Mouse (Mus musculus) cerebellum, adult 11 months (tissue): ENCODE data around the gene Ubash3a.
A peak's percentile ranks its signal among the peaks of the same experiment; 100 is the strongest.

Experiments used
- DNase-seq: peaks from one replicate; pipeline ENCODE4 v3.0.0; 2022

Ubash3a gene

GRCm38 (mm10) chr17:31207771-31208334 is at the start of gene Ubash3a:
Ubash3a (plus strand) TSS chr17:31207873.
- DNase-seq = no peak

GRCm38 (mm10) chr17:31157921-31158320 is 49.8 kb upstream of the Ubash3a start:
- no peak for DNase-seq

DNA sequence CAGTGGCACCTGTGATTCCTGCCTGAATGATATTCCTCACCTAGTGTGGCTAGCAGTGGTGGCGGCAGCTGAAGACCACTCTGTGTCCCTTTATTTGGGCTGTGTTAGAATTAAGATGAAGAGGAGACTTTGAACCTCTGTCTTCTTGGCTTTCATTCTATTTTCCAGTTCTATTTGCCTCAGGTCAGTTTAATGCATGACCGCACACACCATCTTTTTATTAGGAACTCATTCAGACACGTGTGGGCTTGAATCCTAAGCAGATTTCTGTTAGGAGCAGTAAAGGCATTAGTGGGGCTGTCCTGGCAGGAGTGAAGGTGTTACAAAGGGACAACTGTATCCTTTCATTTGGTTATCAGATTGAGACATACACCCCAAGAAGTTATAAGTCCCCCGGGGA is 47.4 kb upstream of the Ubash3a start:
- DNase-seq = no peak

- DNase-seq = no peak
Observed at GRCm38 (mm10) chr17:31162607-31163006, 45.1 kb upstream of the Ubash3a start.

DNA sequence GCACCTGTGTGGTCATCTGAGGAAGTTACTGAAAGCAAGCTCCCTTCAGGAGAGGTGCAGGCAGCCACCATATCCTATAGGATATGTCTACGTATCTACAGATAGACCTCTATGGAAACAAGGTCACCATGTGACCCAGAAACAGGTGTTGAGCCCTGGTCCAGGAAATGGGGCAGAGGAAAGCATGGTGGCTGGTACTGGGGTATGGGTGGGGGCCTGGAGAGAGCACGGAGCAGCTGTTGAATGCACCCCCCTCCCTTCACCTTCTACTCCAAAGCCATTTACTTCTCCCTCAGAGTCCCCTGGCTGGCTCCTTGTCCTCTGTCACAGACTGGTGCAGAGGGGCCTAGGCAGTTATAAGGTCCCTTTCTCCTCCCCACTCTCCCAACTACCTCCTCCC is 43.9 kb upstream of the Ubash3a start:
- DNase-seq = no peak

- no peak for DNase-seq
Observed at GRCm38 (mm10) chr17:31165127-31165526, 42.5 kb upstream of the Ubash3a start, which contains the start of gene Tff1. Tff1 (minus strand) TSS chr17:31165277.

DNA sequence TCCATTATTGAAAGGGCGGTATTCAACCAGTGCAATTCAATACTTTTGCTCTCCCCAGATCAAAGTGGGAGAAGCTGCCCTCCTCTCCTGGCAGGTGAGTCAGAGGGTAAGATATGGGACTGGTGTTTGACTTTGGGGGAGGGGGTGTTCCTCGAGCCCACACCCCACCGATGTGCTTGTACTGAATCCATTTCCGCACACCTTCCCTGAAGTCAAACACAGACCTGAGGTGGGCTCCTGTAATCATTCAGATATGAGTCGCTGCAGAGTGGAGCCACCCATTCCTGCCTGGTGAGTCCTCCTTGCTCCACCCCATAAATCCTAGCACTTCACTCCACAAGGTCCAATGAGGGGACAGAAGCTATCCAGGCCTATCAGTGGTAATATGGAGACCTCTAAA is 37.9 kb upstream of the Ubash3a start:
- DNase-seq = no peak

- DNase-seq = no peak
Observed at GRCm38 (mm10) chr17:31176321-31176720, 31.4 kb upstream of the Ubash3a start.

- DNase-seq = no peak
Observed at GRCm38 (mm10) chr17:31181490-31181889, 26.2 kb upstream of the Ubash3a start.

DNA sequence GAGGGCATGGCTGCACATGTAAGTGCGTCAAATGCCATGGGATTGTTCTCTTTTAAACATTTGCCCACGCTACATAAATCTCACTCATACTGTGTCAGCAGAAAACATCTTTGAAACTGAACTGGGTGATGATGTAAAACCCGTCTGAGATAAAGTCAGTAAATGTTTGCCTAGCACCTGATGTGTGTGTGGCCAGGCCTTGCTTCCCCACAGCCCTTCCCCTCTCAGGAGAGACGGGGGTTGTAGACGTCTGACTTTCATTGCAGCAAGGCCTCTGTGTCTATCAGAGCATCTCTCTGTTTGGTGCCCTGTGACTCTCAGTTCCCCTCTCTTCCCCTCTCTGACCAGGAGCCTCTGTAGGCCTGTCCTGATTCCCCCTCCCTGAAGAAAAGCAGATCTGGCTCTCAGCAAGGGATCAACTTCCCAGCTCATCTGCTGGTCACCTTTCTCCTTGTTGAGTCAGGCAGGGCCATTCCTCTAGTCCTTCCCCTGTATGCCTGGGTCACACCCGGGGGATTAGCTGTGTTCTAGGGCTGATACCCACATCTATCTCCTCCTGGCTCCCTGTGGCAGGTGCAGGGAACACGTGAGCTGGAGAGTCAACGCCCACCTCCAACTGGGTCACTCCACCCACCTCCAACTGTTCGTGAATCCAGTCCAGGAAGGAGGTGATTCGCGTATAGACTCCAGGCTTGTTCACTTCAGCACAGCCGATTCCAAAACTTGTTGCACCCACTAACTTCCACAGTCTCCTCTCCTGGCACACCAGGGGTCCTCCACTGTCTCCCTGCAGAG is 24.3 kb upstream of the Ubash3a start:
- peak; percentile 35 for DNase-seq

DNA sequence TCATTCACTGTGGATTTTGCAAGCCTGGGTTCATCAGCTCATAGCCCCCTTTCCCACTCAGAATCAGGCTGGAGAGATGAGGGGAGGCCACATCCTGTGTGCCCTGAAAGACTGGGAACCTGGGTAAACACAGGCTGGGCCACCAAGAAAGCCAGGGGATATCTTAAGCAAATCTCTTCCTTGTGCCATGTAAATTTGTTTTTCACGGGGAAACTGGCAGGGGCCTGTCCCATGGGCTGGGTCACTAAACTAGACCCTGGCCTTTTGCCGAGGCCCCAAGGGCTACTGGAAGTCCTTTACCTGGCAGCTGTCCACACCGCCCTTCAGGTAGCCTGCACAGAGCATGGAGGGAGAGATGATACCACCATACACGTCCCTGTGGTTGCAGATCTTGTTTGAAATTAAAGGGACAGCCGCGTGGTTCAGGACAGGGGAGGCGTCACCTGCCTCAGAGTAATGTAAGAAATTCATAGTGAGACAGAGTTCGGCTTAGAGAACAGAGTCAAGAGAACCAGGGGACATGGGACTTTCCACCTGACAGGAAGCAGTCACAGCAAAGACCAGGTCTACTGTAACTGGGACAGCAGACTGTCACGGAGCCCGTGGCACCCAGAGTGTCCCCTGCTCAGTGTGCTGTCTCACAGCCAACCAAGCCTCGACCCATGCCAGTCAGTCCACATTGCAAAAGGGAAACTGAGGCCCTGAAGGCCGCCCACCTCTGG is 23.2 kb upstream of the Ubash3a start:
- no peak for DNase-seq

- peak; percentile 80 for DNase-seq
Observed at GRCm38 (mm10) chr17:31187370-31187769, 20.3 kb upstream of the Ubash3a start.

GRCm38 (mm10) chr17:31191825-31192224 is 15.8 kb upstream of the Ubash3a start:
- no peak for DNase-seq

DNA sequence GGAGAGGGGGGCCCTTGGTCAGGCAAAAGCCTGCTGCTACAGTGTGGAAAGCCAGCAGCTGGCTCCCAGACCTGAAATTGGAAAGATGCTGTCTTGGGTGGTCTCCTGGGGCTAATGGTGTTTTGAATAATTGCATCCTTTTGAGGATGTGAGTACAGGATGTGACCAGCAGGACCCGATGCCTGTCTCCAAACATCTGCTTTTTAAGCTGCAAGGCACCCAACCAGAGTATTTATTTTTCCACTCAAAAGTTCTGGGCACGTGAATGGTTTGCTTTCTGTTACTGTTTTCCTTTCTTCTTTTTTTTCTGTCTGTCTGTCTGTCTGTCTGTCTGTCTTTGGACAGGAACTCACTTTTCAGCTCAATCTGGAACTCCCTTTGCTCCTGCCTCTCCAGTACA is 15.0 kb upstream of the Ubash3a start:
- no peak for DNase-seq

DNA sequence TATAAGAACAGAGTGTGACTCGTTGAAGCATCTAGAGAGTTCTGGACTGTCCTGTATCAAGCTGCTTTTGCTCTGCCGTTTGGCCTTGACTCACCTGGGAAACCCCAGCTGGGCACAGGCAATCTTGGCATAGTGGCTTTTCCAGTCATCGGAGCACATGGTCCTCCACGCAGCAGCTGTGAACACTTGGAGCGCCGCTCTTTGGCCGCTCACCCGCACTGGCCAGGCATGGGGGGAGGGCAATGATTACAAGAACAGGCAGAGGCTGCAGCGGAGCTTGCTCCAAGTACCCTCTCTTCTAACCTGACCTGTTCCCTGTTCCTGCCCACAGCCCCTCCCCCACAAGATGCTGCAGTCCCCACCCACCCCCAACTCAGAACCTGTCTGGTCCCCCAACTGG is 14.3 kb upstream of the Ubash3a start:
- DNase-seq = no peak

GRCm38 (mm10) chr17:31195207-31195606 is 12.5 kb upstream of the Ubash3a start:
- DNase-seq = no peak

DNA sequence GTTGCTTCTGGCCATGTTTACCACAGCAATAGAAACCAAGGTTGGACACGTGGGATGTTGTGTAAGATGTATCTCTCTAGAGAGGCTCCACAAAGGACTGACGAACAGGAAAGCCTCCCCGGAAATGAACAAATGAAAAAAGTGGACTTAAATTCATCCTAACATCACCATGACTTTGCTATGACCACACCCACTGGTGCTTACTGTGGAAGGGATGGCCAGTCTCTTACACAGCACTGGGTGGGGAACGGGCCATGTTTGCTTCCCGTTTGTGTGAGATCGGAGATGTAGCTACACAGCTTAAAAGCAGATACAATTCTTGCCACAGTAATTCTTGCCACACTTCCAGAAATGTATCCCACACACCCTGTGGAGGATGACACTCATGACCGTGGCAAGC is 11.4 kb upstream of the Ubash3a start:
- no peak for DNase-seq

- no peak for DNase-seq
Observed at GRCm38 (mm10) chr17:31198877-31199276, 8.8 kb upstream of the Ubash3a start, which contains the start of gene Tmprss3. Tmprss3 (minus strand) TSS chr17:31198977.

- DNase-seq = no peak
Observed at GRCm38 (mm10) chr17:31208654-31209053, 981 bp downstream of the Ubash3a start.

GRCm38 (mm10) chr17:31209376-31209930 is 1.8 kb downstream of the Ubash3a start:
- no peak for DNase-seq

DNA sequence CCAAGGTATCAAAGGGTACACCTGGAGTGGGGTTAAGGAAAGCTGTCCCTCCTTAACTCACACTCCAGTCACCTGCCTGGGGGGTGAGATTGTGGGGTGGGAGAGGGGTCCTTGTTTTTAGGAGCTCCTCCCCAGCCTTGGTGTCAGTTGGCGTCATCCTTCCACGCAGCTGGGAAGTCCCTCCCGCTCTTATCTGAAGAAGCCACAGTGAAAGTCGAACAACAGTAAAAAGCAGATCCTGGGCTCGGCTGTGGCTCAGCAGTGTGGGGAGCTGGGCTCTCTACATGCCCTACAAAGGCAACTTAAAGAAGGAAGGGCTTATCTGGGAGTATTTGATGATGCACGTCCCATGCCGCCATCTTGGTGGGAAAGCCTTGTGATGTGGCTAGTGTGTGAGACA is 2.6 kb downstream of the Ubash3a start:
- DNase-seq = no peak

DNA sequence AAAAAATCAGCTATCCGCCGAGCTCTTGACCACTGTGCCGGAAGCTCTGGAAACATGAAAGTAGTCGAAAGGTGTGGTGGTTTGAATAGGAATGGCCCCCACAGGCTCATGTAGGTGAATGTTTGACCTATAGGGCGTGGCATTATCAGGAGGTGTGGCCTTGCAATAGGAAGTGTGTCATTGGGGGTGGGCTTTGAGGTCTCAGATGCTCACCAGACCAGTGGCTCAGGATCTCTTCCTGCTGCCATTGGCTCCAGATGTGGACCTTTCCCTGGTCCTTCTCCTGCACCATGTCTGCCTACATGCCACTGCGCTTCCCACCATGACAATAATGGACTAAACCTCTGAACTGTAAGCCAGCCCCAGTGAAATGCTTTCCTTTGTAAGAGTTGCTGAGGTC is 4.2 kb downstream of the Ubash3a start:
- no peak for DNase-seq
